Mouse (Mus musculus): ENCODE results near the gene Igf1.

DNA sequence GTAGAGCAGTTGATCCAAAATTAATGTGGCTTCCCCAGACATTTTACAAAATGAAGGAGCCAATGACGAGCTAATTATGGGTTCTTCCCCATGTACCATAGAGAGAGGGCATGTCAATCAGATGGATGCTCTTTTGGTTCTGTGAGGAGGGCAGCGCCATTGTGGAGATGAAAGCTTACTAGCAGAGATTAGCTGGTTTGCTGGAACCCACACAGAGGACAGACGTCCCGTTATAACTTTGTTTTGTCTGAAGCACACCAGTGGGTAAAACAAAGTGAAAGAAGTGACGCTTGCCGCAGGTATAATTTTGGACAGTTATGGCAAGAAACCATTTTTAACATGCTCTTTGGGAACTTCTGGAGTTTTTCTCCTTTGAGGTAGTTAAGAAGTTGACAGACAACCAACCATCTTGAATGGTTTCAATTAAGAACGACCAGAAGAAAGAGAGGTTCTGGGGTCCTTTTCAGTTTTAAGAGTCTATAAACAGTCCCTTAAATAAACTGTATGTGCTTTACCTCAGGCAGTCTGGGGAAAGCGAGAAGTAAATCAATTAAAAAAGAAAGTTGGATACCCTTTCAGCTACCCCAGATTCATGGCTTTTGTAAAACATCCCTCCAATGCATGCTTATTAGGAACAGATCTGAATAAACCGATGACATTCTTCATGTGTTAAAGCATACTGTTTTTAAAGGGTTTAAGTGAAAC is 10.4 kb downstream of the Igf1 start:
- TF ChIP-seq POLR2AphosphoS2 (IDR thresholded peaks at IDR 0.05; ENCODE audit: insufficient read length, low read depth) (no peak), USF1 (IDR thresholded peaks at IDR 0.05; ENCODE audit: low read depth) (no peak), POLR2A (IDR thresholded peaks at IDR 0.05; ENCODE audit: insufficient read length, low read depth) (no peak), MYOG (IDR thresholded peaks at IDR 0.05; ENCODE audit: control insufficient read depth in 1 of 3, insufficient read depth in 1 of 3, insufficient read length in 2 of 3, low read depth in 2 of 3) (no peak), E2F4 (IDR thresholded peaks at IDR 0.05; ENCODE audit: insufficient read depth) (no peak), TCF12 (IDR thresholded peaks at IDR 0.05; ENCODE audit: insufficient read depth, poor library complexity, severe bottlenecking) (no peak), MAX (IDR thresholded peaks at IDR 0.05; ENCODE audit: low read depth) (no peak), CEBPB (IDR thresholded peaks at IDR 0.05; ENCODE audit: insufficient read depth, poor library complexity, severe bottlenecking) (no peak), TCF3 (IDR thresholded peaks at IDR 0.05; ENCODE audit: insufficient read length, low read depth) (no peak), SRF (IDR thresholded peaks at IDR 0.05; ENCODE audit: control insufficient read depth, insufficient read length, low read depth) (no peak)

Measured in myocyte (in vitro differentiated cells).